Mouse (Mus musculus) forebrain, embryonic 11.5 days (tissue): ENCODE measurements at regions not wholly inside any gene's neighbourhood (a gene's known extent, or its start where the extent isn't known, plus 50 kb on each side); places are given as distances from the start of the nearest gene placed in this dataset.

Experiments
- ATAC-seq: fragments of 200-750 bp; cut with Nextera tagmentation; replicated peaks from 2 replicates; pipeline ENCODE4 v1.8.0; 2017; ENCODE audit warnings: moderate TSS enrichment; ENCODE audit not compliant: low FRiP score
- DNase-seq: peaks from one replicate; pipeline ENCODE4 v3.0.0-alpha.2; 2017; ENCODE audit warnings: low spot score
- H3K27ac ChIP-seq: fragments of 300-500 bp; sonication (generic); 2 replicates; pipeline ENCODE4 v1.5.1; 2014; ENCODE audit warnings: low read depth, low read length
- H3K27me3 ChIP-seq: fragments of 300-500 bp; sonication (generic); 2 replicates; pipeline ENCODE4 v1.6.1; 2014; ENCODE audit warnings: mild to moderate bottlenecking, low read length, mixed read lengths; ENCODE audit not compliant: control insufficient read depth, insufficient read depth
- H3K36me3 ChIP-seq: fragments of 300-500 bp; sonication (generic); 2 replicates; pipeline ENCODE4 v1.6.1; 2014; ENCODE audit warnings: mild to moderate bottlenecking, low read length, moderate library complexity, mixed read lengths; ENCODE audit not compliant: control insufficient read depth, insufficient read depth
- H3K4me1 ChIP-seq: fragments of 300-500 bp; sonication (generic); replicated peaks from 2 replicates; pipeline ENCODE4 v1.6.1; 2014; ENCODE audit warnings: low read length, mixed read lengths; ENCODE audit not compliant: control insufficient read depth, insufficient read depth
- H3K4me2 ChIP-seq: fragments of 300-500 bp; sonication (generic); 2 replicates; pipeline ENCODE4 v1.6.1; 2014; ENCODE audit warnings: low read depth, mild to moderate bottlenecking, low read length, moderate library complexity, mixed read lengths; ENCODE audit not compliant: severe bottlenecking
- H3K4me3 ChIP-seq: fragments of 300-500 bp; sonication (generic); 2 replicates; pipeline ENCODE4 v1.5.1; 2014; ENCODE audit warnings: low read depth, low read length
- H3K9ac ChIP-seq: fragments of 300-500 bp; sonication (generic); 2 replicates; pipeline ENCODE4 v1.6.1; 2014; ENCODE audit warnings: low read length
- H3K9me3 ChIP-seq: fragments of 300-500 bp; sonication (generic); 2 replicates; pipeline ENCODE4 v1.6.1; 2016; ENCODE audit warnings: low read length, mixed read lengths; ENCODE audit not compliant: control insufficient read depth
- WGBS: fragments of 180-500 bp; shearing (Covaris S2); extraction: QIAGEN DNeasy Blood & Tissue Kit; methylation state at CpG from one replicate; pipeline ENCODE4 v1.1.7; 2014; 5-methylcytosine and 5-hydroxymethylcytosine counted together

DNA sequence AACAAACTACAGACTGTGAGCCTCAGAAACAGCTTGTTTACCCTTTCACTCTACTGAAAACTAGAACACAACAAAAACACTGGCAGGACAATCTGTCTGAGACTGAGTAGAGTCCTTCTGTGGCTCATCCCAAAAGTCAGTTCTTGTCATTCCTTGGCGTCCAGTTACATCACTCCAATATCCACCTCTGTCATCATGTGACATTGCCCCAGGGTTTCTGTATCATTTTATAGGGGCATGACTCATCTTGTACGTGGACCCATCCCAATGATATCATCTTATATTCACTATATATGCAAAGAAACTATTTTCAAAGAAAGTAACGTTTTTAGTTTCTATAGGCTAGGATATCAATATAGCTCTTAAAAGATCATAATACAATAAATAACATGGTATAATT lies 152.3 kb downstream of the Dkk2 start:
- ATAC-seq = no peak
- WGBS = 87% methylated on average over 3 of the region's 3 CpGs
- no peak for DNase-seq
- Histone ChIP-seq H3K4me2 (no peak overlapping the region), H3K36me3 (no peaks in the 10 kb centered on the region), H3K4me1 (no peaks in the 10 kb centered on the region), H3K27me3 (no peaks in the 10 kb centered on the region), H3K27ac (no peak overlapping the region), H3K9me3 (no peaks in the 10 kb centered on the region), H3K9ac (no peak overlapping the region), H3K4me3 (no peak overlapping the region)

DNA sequence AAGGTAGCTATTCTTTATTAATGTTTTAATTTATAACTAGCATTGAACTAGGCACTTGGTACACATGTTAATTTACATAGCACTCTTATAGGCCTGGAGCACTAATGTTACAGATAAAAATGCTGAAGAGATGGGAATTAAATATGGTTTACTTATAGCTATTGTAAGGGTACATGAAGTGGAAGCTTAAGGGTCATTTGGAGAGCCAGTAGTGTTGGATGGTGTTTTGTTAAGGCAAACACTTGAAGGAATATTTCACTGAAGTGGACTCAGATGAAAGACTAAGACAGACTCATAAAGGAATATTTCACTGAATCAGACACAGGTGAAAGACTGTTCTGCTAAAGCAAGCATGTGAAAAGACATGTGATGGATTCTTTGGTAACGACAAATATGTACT lies 172.7 kb downstream of the Dkk2 start:
- no peak overlapping the region for H3K4me2 ChIP-seq
- no peak overlapping the region for H3K9ac ChIP-seq
- no peaks in the 10 kb centered on the region for H3K27me3 ChIP-seq
- H3K4me3 ChIP-seq = no peak overlapping the region
- ATAC-seq (no peak), DNase-seq (no peak)
- no peak overlapping the region for H3K27ac ChIP-seq
- H3K36me3 ChIP-seq = no peaks in the 10 kb centered on the region
- no peaks in the 10 kb centered on the region for H3K4me1 ChIP-seq
- no peaks in the 10 kb centered on the region for H3K9me3 ChIP-seq
- WGBS = 87% methylated on average over 1 of the region's 1 CpGs

DNA sequence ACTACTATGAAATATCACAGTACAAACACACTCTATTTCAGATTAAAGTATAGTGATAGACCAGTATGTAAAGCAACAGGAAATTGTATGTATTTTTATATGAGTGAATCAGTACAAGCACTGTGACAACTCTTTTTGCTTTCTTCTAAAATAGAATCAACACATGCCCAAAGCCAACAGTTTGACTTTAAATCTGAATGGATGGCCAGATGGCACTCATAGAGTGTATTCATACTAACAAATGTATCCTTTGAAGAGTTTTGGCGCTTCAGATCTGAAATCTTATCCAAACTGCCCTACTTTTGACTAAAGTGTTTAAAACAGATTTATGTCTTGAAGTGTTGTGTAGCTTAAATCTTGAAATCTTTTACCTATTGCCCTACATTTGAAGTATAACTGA lies 184.5 kb downstream of the Dkk2 start:
- ATAC-seq = no peak
- no peaks in the 10 kb centered on the region for H3K9me3 ChIP-seq
- H3K27me3 ChIP-seq = no peaks in the 10 kb centered on the region
- no peak overlapping the region for H3K4me2 ChIP-seq
- H3K27ac ChIP-seq = no peak overlapping the region
- no peak for DNase-seq
- H3K4me1 ChIP-seq = no peaks in the 10 kb centered on the region
- no peak overlapping the region for H3K4me3 ChIP-seq
- 91% methylated on average over 1 of the region's 1 CpGs for WGBS
- H3K36me3 ChIP-seq = no peaks in the 10 kb centered on the region
- no peak overlapping the region for H3K9ac ChIP-seq

DNA sequence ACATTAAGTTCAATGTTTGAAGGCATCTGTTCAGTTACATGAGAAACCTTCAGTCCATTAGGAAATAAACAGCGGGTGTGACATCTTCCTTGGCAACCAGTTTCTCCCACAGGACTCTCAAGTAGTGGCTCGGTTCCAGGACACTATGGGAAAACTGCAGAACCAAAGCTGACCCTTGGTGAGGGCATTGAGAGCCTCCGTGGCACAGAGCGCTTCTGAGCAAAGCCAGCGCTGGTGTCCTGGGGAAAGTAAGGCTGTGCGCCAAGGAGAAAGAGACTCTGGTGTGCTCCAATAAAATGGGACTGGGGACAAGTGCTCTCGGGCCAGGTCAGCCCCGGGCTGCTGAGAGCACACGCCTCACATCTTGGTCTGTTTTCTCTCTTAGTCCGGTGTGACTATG lies 189.7 kb downstream of the Dkk2 start:
- H3K4me1 ChIP-seq = no peaks in the 10 kb centered on the region

DNA sequence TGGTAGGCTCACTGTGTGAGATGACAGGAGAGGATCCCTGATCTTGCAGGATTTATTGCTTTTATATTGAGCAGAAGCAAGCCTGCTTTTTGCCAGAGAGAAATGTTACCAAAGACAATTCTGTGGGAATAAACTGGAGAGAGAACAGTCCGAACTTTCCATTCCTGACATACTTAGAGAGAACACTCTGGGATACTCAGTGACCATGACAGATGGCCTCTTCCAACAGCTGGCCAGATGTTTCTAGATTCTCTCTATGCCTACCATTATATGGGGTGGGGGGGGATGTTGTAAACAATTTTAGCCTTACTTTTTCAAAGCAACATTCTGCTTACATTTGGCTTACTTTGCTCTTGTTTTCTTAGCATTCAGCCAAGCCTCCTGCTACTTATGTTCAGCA lies 192.7 kb downstream of the Dkk2 start:
- Histone ChIP-seq H3K36me3 (no peaks in the 10 kb centered on the region), H3K4me3 (no peak overlapping the region), H3K27ac (no peak overlapping the region), H3K4me2 (no peak overlapping the region), H3K4me1 (no peaks in the 10 kb centered on the region), H3K27me3 (no peaks in the 10 kb centered on the region), H3K9me3 (no peaks in the 10 kb centered on the region), H3K9ac (no peak overlapping the region)
- DNase-seq = no peak
- WGBS = 79% methylated on average over 1 of the region's 1 CpGs
- no peak for ATAC-seq

More for the DNA sequence above, 189.7 kb downstream of the Dkk2 start:
- no peaks in the 10 kb centered on the region for H3K9me3 ChIP-seq
- ATAC-seq = no peak
- no peak overlapping the region for H3K9ac ChIP-seq
- no peak overlapping the region for H3K4me3 ChIP-seq
- no peaks in the 10 kb centered on the region for H3K27me3 ChIP-seq
- no peak overlapping the region for H3K4me2 ChIP-seq
- no peaks in the 10 kb centered on the region for H3K36me3 ChIP-seq
- no peak overlapping the region for H3K27ac ChIP-seq
- 90% methylated on average over 10 of the region's 10 CpGs for WGBS
- no peak for DNase-seq

DNA sequence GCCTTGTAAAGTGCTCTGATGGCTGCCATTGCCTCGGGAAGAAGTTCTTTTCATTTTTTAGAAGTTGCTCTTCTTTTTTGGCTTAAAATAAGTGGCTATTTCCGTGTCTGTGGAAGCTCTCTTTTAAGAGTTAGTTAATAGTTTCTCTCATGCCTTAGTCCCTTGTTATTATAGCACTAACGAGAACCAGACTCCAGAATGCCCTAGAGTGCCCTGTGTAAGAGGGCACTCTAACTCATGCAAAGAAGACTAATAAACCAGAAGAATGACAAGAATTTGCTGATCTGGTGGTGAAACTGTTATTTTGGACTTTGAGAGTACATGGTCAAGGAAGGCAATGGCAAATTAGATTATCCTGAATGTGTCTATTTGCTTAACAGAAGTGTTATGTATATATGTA lies 202.6 kb downstream of the Dkk2 start:
- DNase-seq = no peak
- Histone ChIP-seq H3K4me1 (no peaks in the 10 kb centered on the region), H3K4me2 (no peak overlapping the region), H3K4me3 (no peak overlapping the region), H3K9me3 (no peaks in the 10 kb centered on the region), H3K36me3 (no peaks in the 10 kb centered on the region), H3K27me3 (no peaks in the 10 kb centered on the region), H3K27ac (no peak overlapping the region), H3K9ac (no peak overlapping the region)
- ATAC-seq = no peak
- WGBS = 39% methylated on average over 3 of the region's 3 CpGs

DNA sequence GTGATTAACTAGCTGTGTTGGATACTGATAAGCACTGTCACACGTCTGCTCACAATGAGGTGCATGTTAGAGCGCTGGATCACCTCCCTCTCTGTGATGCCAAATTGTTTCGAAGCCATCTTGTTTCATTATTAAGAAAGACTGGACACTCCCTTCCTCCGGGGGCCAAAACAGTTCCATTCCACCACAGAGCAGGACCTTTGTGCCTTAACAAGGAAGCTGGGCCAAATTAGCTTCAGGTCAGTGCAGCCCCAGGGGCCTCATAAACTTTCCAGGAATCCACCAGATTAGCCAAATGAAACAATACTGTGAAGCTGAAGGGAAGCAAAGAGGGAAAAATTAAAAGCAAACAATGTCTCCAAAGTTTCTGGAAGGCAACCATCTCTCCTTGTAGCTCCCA lies 241.9 kb downstream of the Dkk2 start:
- DNase-seq (no peak), ATAC-seq (no peak)
- Histone ChIP-seq H3K9me3 (no peaks in the 10 kb centered on the region), H3K4me2 (no peak overlapping the region), H3K4me1 (no peaks in the 10 kb centered on the region), H3K9ac (no peak overlapping the region), H3K36me3 (no peaks in the 10 kb centered on the region), H3K27ac (no peak overlapping the region), H3K27me3 (no peaks in the 10 kb centered on the region), H3K4me3 (no peak overlapping the region)
- WGBS = 63% methylated on average over 4 of the region's 4 CpGs

DNA sequence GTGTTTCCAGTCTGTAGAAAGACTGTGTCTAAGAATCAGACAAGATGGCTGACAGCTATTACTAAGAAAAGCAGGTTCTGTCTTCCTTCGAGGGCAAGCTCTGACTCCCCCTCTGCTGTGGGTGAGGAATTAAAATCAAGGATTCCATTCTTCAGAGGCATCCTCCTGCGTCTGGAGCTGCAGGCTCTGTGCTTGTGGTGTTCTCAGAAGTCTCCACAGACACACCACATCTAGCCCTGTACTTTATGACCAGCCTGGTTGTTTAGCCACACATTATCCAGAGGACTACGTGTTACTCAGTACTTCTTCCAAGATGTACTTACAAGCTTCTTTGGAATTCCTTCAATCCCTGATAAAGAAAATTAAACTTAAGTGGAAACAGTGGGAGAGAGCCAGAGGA lies 258.5 kb downstream of the Dkk2 start:
- no peaks in the 10 kb centered on the region for H3K36me3 ChIP-seq
- 55% methylated on average over 3 of the region's 3 CpGs for WGBS
- H3K9me3 ChIP-seq = no peaks in the 10 kb centered on the region
- DNase-seq (no peak), ATAC-seq (no peak)
- no peak overlapping the region for H3K4me3 ChIP-seq
- H3K4me1 ChIP-seq = no peaks in the 10 kb centered on the region
- H3K4me2 ChIP-seq = no peak overlapping the region
- no peak overlapping the region for H3K27ac ChIP-seq
- H3K27me3 ChIP-seq = no peaks in the 10 kb centered on the region
- no peak overlapping the region for H3K9ac ChIP-seq

DNA sequence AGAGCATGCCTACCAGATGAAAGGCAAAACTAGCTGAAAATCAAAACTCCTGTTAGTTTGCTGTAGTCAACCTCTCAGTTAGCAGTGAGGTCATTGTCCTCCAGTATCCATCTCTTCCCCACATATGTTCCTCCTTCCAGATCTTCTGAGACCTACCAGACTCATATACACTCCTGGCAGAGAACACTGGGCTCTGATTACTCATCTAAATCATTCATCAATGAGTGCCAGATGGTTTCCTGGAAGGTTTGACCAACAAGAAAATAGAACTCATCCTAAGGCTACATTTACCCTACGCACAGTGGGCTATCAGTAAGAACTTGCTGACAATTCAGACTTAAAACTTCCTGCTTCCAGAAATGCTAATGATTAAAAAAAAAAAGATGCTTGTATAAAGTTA lies 260.8 kb downstream of the Dkk2 start:
- no peak overlapping the region for H3K4me2 ChIP-seq
- no peaks in the 10 kb centered on the region for H3K36me3 ChIP-seq
- 91% methylated on average over 1 of the region's 1 CpGs for WGBS
- no peak overlapping the region for H3K27ac ChIP-seq
- H3K9ac ChIP-seq = no peak overlapping the region
- H3K4me3 ChIP-seq = no peak overlapping the region
- ATAC-seq (no peak), DNase-seq (no peak)
- H3K27me3 ChIP-seq = no peaks in the 10 kb centered on the region
- no peaks in the 10 kb centered on the region for H3K9me3 ChIP-seq
- no peaks in the 10 kb centered on the region for H3K4me1 ChIP-seq
